9 mouse cellular contexts compared by ENCODE assay signal in genomic region chr4:24574276-24574675, GRCm38 (mm10).
DNase-seq lines count a peak whose midpoint lies in the region; ATAC-seq lines count a peak whose summit lies in the region.
"Had no signal": no experiment of that assay in that cellular context is flagged by ENCODE, and none has a peak within 500 bp of the region (broad histone marks: within the 10 kb centered on the region; RNA-seq: fewer than 3 reads in every experiment).

No protein-coding gene starts in this region.

- no peaks in the 10 kb centered on the region for H3K27me3 ChIP-seq in forebrain, embryonic 16.5 days (replicated peaks; ENCODE audit: control insufficient read depth, insufficient read depth, low read length)
- H3K27me3 ChIP-seq in hindbrain, embryonic 14.5 days (ENCODE audit: control insufficient read depth, insufficient read depth, low read length), result no peaks in the 10 kb centered on the region

- 14% methylated on average over 6 of the region's 6 CpGs for WGBS in forebrain, embryonic 16.5 days
- WGBS in hindbrain, embryonic 14.5 days, result 21% methylated on average over 6 of the region's 6 CpGs

- no peak overlapping the region for H3K27ac ChIP-seq in forebrain, embryonic 16.5 days (ENCODE audit: low read length)
- H3K27ac ChIP-seq in hindbrain, embryonic 14.5 days, result no peak overlapping the region
- H3K27ac ChIP-seq: macrophage had no signal

- no peaks in the 10 kb centered on the region for H3K4me1 ChIP-seq in forebrain, embryonic 16.5 days (replicated peaks; ENCODE audit: control insufficient read depth, insufficient read depth, low read length)
- H3K4me1 ChIP-seq in hindbrain, embryonic 14.5 days (replicated peaks; ENCODE audit: control insufficient read depth, insufficient read depth, low read length), result no peaks in the 10 kb centered on the region

- peak; percentile 62 for DNase-seq in MN1 (ENCODE audit: low spot score)
- peak; percentile 53 for DNase-seq in cerebellum, adult 11 months
- peak; percentile 93 for DNase-seq in hindbrain, embryonic 14.5 days (ENCODE audit: low spot score)
- DNase-seq in layer of hippocampus, postnatal 25 days (ENCODE audit: extremely low spot score in 1 of 2, low spot score in 1 of 2), result peak; percentile 88 to 98
- DNase-seq in lung, postnatal 25 days (ENCODE audit: low spot score), result peak; percentile 56
- DNase-seq in retina, embryonic 14.5 days (ENCODE audit: low spot score), result peak; percentile 89
- DNase-seq in thymus, postnatal 25 days, result peak; percentile 71

- H3K4me3 ChIP-seq in forebrain, embryonic 16.5 days (replicated peaks; ENCODE audit: low read length), result no peak overlapping the region
- no peak overlapping the region for H3K4me3 ChIP-seq in hindbrain, embryonic 14.5 days (replicated peaks; ENCODE audit: low read length)

- H3K9ac ChIP-seq in forebrain, embryonic 16.5 days (replicated peaks; ENCODE audit: low read depth, low read length), result no peak overlapping the region
- no peak overlapping the region for H3K9ac ChIP-seq in hindbrain, embryonic 14.5 days

- no peaks in the 10 kb centered on the region for H3K9me3 ChIP-seq in forebrain, embryonic 16.5 days (ENCODE audit: control insufficient read depth, low read length)
- no peaks in the 10 kb centered on the region for H3K9me3 ChIP-seq in hindbrain, embryonic 14.5 days (ENCODE audit: control insufficient read depth, low read length)

- H3K4me2 ChIP-seq in forebrain, embryonic 16.5 days (ENCODE audit: low read length), result no peak overlapping the region
- H3K4me2 ChIP-seq in hindbrain, embryonic 14.5 days (replicated peaks), result no peak overlapping the region

- no peaks in the 10 kb centered on the region for H3K36me3 ChIP-seq in forebrain, embryonic 16.5 days (ENCODE audit: control insufficient read depth, insufficient read depth)
- H3K36me3 ChIP-seq in hindbrain, embryonic 14.5 days (replicated peaks; ENCODE audit: control insufficient read depth, insufficient read depth), result no peaks in the 10 kb centered on the region

- peak; percentile 92 for ATAC-seq in forebrain, embryonic 16.5 days
- peak; percentile 85 for ATAC-seq in hindbrain, embryonic 14.5 days (ENCODE audit: low FRiP score)
